Mouse (Mus musculus): Measurements from ENCODE around the gene Cdc42se1. TPM values are rescaled to one million over a fixed set of nuclear protein-coding genes. Genes with fewer than 3 reads are reported as not detected.

Gene Cdc42se1
- polyA plus RNA-seq, 1 experiment: 128 TPM

- TF ChIP-seq POLR2A (IDR thresholded peaks at IDR 0.05; ENCODE audit: borderline replicate concordance, low read depth, low read length) (no peak), CTCF (IDR thresholded peaks at IDR 0.05; ENCODE audit: low read depth, low read length) (no peak)
- H3K4me3 ChIP-seq (ENCODE audit: insufficient read depth, low read length): no peak overlapping the region
- H3K27ac ChIP-seq (ENCODE audit: insufficient read depth, low read depth, low read length): no peak overlapping the region
- H3K4me1 ChIP-seq (ENCODE audit: control insufficient read depth, insufficient read depth, low read length): peaks cover 16% of the 10 kb centered on the region
Measured at GRCm38 (mm10) chr3:95267855-95268254, 39.3 kb downstream of the Cdc42se1 start.

GRCm38 (mm10) chr3:95269789-95270188 lies 41.3 kb downstream of the Cdc42se1 start:
- Histone ChIP-seq H3K4me1 (ENCODE audit: control insufficient read depth, insufficient read depth, low read length) (peaks cover 10% of the 10 kb centered on the region), H3K4me3 (ENCODE audit: insufficient read depth, low read length) (no peak overlapping the region), H3K27ac (ENCODE audit: insufficient read depth, low read depth, low read length) (no peak overlapping the region)
- TF ChIP-seq POLR2A (IDR thresholded peaks at IDR 0.05; ENCODE audit: borderline replicate concordance, low read depth, low read length) (no peak), CTCF (IDR thresholded peaks at IDR 0.05; ENCODE audit: low read depth, low read length) (no peak)

- peaks cover 18% of the 10 kb centered on the region for H3K4me1 ChIP-seq (ENCODE audit: control insufficient read depth, insufficient read depth, low read length)
- no peak overlapping the region for H3K27ac ChIP-seq (ENCODE audit: insufficient read depth, low read depth, low read length)
Measured at GRCm38 (mm10) chr3:95270766-95271364, 42.3 kb downstream of the Cdc42se1 start.

GRCm38 (mm10) chr3:95273471-95273870 lies 44.9 kb downstream of the Cdc42se1 start:
- H3K27ac ChIP-seq (ENCODE audit: insufficient read depth, low read depth, low read length): no peak overlapping the region
- TF ChIP-seq POLR2A (IDR thresholded peaks at IDR 0.05; ENCODE audit: borderline replicate concordance, low read depth, low read length) (no peak), CTCF (IDR thresholded peaks at IDR 0.05; ENCODE audit: low read depth, low read length) (no peak)
- H3K4me1 ChIP-seq (ENCODE audit: control insufficient read depth, insufficient read depth, low read length): peaks cover 25% of the 10 kb centered on the region

More at GRCm38 (mm10) chr3:95270766-95271364, 42.3 kb downstream of the Cdc42se1 start:
- no peak overlapping the region for H3K4me3 ChIP-seq (ENCODE audit: insufficient read depth, low read length)
- TF ChIP-seq POLR2A (IDR thresholded peaks at IDR 0.05; ENCODE audit: borderline replicate concordance, low read depth, low read length) (no peak), CTCF (IDR thresholded peaks at IDR 0.05; ENCODE audit: low read depth, low read length) (no peak)

GRCm38 (mm10) chr3:95274453-95274852 lies 45.9 kb downstream of the Cdc42se1 start:
- Histone ChIP-seq H3K27ac (ENCODE audit: insufficient read depth, low read depth, low read length) (no peak overlapping the region), H3K4me1 (ENCODE audit: control insufficient read depth, insufficient read depth, low read length) (peaks cover 29% of the 10 kb centered on the region), H3K4me3 (ENCODE audit: insufficient read depth, low read length) (no peak overlapping the region)
- TF ChIP-seq POLR2A (IDR thresholded peaks at IDR 0.05; ENCODE audit: borderline replicate concordance, low read depth, low read length) (no peak), CTCF (IDR thresholded peaks at IDR 0.05; ENCODE audit: low read depth, low read length) (no peak)

More at GRCm38 (mm10) chr3:95273471-95273870, 44.9 kb downstream of the Cdc42se1 start:
- no peak overlapping the region for H3K4me3 ChIP-seq (ENCODE audit: insufficient read depth, low read length)

- no peak overlapping the region for H3K4me3 ChIP-seq (ENCODE audit: insufficient read depth, low read length)
- TF ChIP-seq POLR2A (IDR thresholded peaks at IDR 0.05; ENCODE audit: borderline replicate concordance, low read depth, low read length): no peak
- no peak for TF ChIP-seq CTCF (IDR thresholded peaks at IDR 0.05; ENCODE audit: low read depth, low read length)
- peaks cover 33% of the 10 kb centered on the region for H3K4me1 ChIP-seq (ENCODE audit: control insufficient read depth, insufficient read depth, low read length)
- no peak overlapping the region for H3K27ac ChIP-seq (ENCODE audit: insufficient read depth, low read depth, low read length)
Measured at GRCm38 (mm10) chr3:95275161-95275560, 46.6 kb downstream of the Cdc42se1 start.

GRCm38 (mm10) chr3:95276428-95276934 lies 47.9 kb downstream of the Cdc42se1 start:
- Histone ChIP-seq H3K4me3 (ENCODE audit: insufficient read depth, low read length) (no peak overlapping the region), H3K27ac (ENCODE audit: insufficient read depth, low read depth, low read length) (no peak overlapping the region), H3K4me1 (ENCODE audit: control insufficient read depth, insufficient read depth, low read length) (peaks cover 38% of the 10 kb centered on the region)
- TF ChIP-seq POLR2A (IDR thresholded peaks at IDR 0.05; ENCODE audit: borderline replicate concordance, low read depth, low read length): no peak
- no peak for TF ChIP-seq CTCF (IDR thresholded peaks at IDR 0.05; ENCODE audit: low read depth, low read length)

- Histone ChIP-seq H3K4me3 (ENCODE audit: insufficient read depth, low read length) (no peak overlapping the region), H3K4me1 (ENCODE audit: control insufficient read depth, insufficient read depth, low read length) (peaks cover 38% of the 10 kb centered on the region), H3K27ac (ENCODE audit: insufficient read depth, low read depth, low read length) (no peak overlapping the region)
- TF ChIP-seq CTCF (IDR thresholded peaks at IDR 0.05; ENCODE audit: low read depth, low read length) (no peak), POLR2A (IDR thresholded peaks at IDR 0.05; ENCODE audit: borderline replicate concordance, low read depth, low read length) (no peak)
Measured at GRCm38 (mm10) chr3:95277149-95277551, 48.6 kb downstream of the Cdc42se1 start.

- H3K4me3 ChIP-seq (ENCODE audit: insufficient read depth, low read length): peak overlapping the region; percentile 75
- H3K4me1 ChIP-seq (ENCODE audit: control insufficient read depth, insufficient read depth, low read length): peaks cover 42% of the 10 kb centered on the region
- no peak for TF ChIP-seq POLR2A (IDR thresholded peaks at IDR 0.05; ENCODE audit: borderline replicate concordance, low read depth, low read length)
- TF ChIP-seq CTCF (IDR thresholded peaks at IDR 0.05; ENCODE audit: low read depth, low read length): no peak
- peak overlapping the region; percentile 39 for H3K27ac ChIP-seq (ENCODE audit: insufficient read depth, low read depth, low read length)
Measured at GRCm38 (mm10) chr3:95280747-95281146, 52.2 kb downstream of the Cdc42se1 start.

All from bone marrow macrophage, adult 2 months (primary cell).